ENCODE assay signal across 8 mouse cellular contexts in the genomic region with DNA sequence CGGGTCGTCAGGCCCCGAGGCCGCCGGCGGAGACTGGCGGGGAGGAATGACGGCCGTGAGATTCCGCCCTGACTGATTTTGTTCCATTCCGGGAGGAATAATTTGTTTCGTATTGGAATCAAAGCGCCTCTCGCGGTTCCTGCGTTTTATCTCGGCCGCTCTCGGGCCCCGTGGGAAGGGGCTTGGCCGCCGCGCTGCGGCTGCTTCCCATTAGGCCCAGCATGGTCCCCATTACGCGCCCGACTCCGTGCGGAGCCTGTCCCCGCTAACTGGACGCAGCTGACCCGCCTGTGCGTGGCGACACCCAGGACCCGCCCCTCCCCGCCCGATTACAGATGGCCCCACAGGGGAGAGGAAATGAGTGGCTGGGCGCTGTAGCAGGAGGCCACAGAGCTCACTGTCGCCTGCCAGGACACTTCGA. TPM values are rescaled to one million over a fixed set of nuclear protein-coding genes. Genes with fewer than 3 reads are reported as not detected.
DNase-seq lines count a peak whose midpoint lies in the region; ATAC-seq and TF ChIP-seq lines count a peak whose summit lies in the region.

No protein-coding gene starts in this region.

- peaks cover 26% of the 10 kb centered on the region for H3K27me3 ChIP-seq in liver, adult 2 months (ENCODE audit: control insufficient read depth, insufficient read depth, low read length)
- peaks cover 73% of the 10 kb centered on the region for H3K27me3 ChIP-seq in embryonic facial prominence, embryonic 15.5 days
- H3K27me3 ChIP-seq in limb, embryonic 15.5 days = peaks cover 74% of the 10 kb centered on the region
- peaks cover 48% of the 10 kb centered on the region for H3K27me3 ChIP-seq in stomach, embryonic 14.5 days (ENCODE audit: control insufficient read depth, insufficient read depth, low read length)

- DNase-seq in liver, adult 2 months (ENCODE audit: extremely low read depth, low read depth, low spot score) = no peak
- no peak for DNase-seq in liver
- DNase-seq in frontal cortex, adult 2 months (ENCODE audit: extremely low spot score in 1 of 2, low spot score in 1 of 2) = no peak
- no peak for DNase-seq in cerebellum, adult 9-11 months
- DNase-seq in layer of hippocampus, adult 9-11 months = no peak

- peak overlapping the region; percentile 41; the same call in 1 of the 2 replicates for H3K4me3 ChIP-seq in liver, adult 2 months (ENCODE audit: insufficient read depth, low read depth, low read length)
- peak overlapping the region; percentile 39 for H3K4me3 ChIP-seq in embryonic facial prominence, embryonic 15.5 days (replicated peaks)
- peak overlapping the region; percentile 40 for H3K4me3 ChIP-seq in limb, embryonic 15.5 days
- peak overlapping the region; percentile 29 for H3K4me3 ChIP-seq in stomach, embryonic 14.5 days (ENCODE audit: low read depth, low read length)

- 0 out of 2 replicates have a peak overlapping the region, but pooled peaks have one; percentile 12 for H3K9ac ChIP-seq in liver, adult 2 months (ENCODE audit: low read depth, low read length)
- H3K9ac ChIP-seq in embryonic facial prominence, embryonic 15.5 days = no peak overlapping the region
- no peak overlapping the region for H3K9ac ChIP-seq in limb, embryonic 15.5 days
- H3K9ac ChIP-seq in stomach, embryonic 14.5 days (replicated peaks; ENCODE audit: low read depth, low read length) = no peak overlapping the region

- H3K9me3 ChIP-seq in embryonic facial prominence, embryonic 15.5 days (replicated peaks) = no peaks in the 10 kb centered on the region
- H3K9me3 ChIP-seq in limb, embryonic 15.5 days = no peaks in the 10 kb centered on the region
- 0 out of 2 replicates have a peak, but pooled peaks cover 5% of the 10 kb centered on the region for H3K9me3 ChIP-seq in stomach, embryonic 14.5 days (ENCODE audit: control insufficient read depth, low read depth, low read length)

- no peaks in the 10 kb centered on the region for H3K79me2 ChIP-seq in liver, adult 2 months (ENCODE audit: control insufficient read depth, insufficient read depth, low read length)

- peak; percentile 41; the same call in 1 of the 2 replicates for ATAC-seq in embryonic facial prominence, embryonic 15.5 days (ENCODE audit: insufficient number of reproducible peaks, low FRiP score, low TSS enrichment, low read depth)
- ATAC-seq in limb, embryonic 15.5 days (ENCODE audit: insufficient number of reproducible peaks, low FRiP score, low TSS enrichment, low read depth) = peak; percentile 58; the same call in 1 of the 2 replicates
- ATAC-seq in stomach, embryonic 14.5 days (ENCODE audit: insufficient number of reproducible peaks, insufficient read depth, low FRiP score, low read depth) = no peak

- no peak for TF ChIP-seq POLR2A in liver, adult 2 months (IDR thresholded peaks at IDR 0.05; ENCODE audit: extremely low read depth, insufficient read depth, low read length)

- TF ChIP-seq CTCF in liver, adult 2 months (IDR thresholded peaks at IDR 0.05; ENCODE audit: low read depth, low read length) = no peak

- 2% methylated on average over 40 of the region's 40 CpGs for WGBS in liver, adult 2 months
- 1% methylated on average over 34 of the region's 40 CpGs for WGBS in embryonic facial prominence, embryonic 15.5 days
- under 1% methylated on average over 40 of the region's 40 CpGs for WGBS in limb, embryonic 15.5 days
- WGBS in stomach, embryonic 14.5 days = under 1% methylated on average over 40 of the region's 40 CpGs

- H3K4me1 ChIP-seq in liver, adult 2 months (ENCODE audit: control insufficient read depth, insufficient read depth, low read length) = peaks cover 6% of the 10 kb centered on the region; the same call in 1 of the 2 replicates
- peaks cover 9% of the 10 kb centered on the region; the same call in 1 of the 2 replicates for H3K4me1 ChIP-seq in embryonic facial prominence, embryonic 15.5 days
- H3K4me1 ChIP-seq in limb, embryonic 15.5 days = peaks cover 10% of the 10 kb centered on the region
- H3K4me1 ChIP-seq in stomach, embryonic 14.5 days (ENCODE audit: control insufficient read depth, insufficient read depth, low read length) = no peaks in the 10 kb centered on the region

- peak overlapping the region; percentile 62 for H3K4me2 ChIP-seq in embryonic facial prominence, embryonic 15.5 days (replicated peaks)
- peak overlapping the region; percentile 78 for H3K4me2 ChIP-seq in limb, embryonic 15.5 days
- peak overlapping the region; percentile 49 for H3K4me2 ChIP-seq in stomach, embryonic 14.5 days (replicated peaks; ENCODE audit: low read depth, low read length)

- H3K27ac ChIP-seq in liver, adult 2 months (replicated peaks; ENCODE audit: insufficient read depth, low read depth, low read length) = no peak overlapping the region
- no peak overlapping the region for H3K27ac ChIP-seq in embryonic facial prominence, embryonic 15.5 days (replicated peaks)
- no peak overlapping the region for H3K27ac ChIP-seq in limb, embryonic 15.5 days
- no peak overlapping the region for H3K27ac ChIP-seq in stomach, embryonic 14.5 days (ENCODE audit: low read length)

- no peaks in the 10 kb centered on the region for H3K36me3 ChIP-seq in liver, adult 2 months (ENCODE audit: control insufficient read depth, insufficient read depth, low read length)
- no peaks in the 10 kb centered on the region for H3K36me3 ChIP-seq in embryonic facial prominence, embryonic 15.5 days
- no peaks in the 10 kb centered on the region for H3K36me3 ChIP-seq in limb, embryonic 15.5 days
- no peaks in the 10 kb centered on the region for H3K36me3 ChIP-seq in stomach, embryonic 14.5 days (ENCODE audit: control insufficient read depth, insufficient read depth, low read length)

RNA-seq across cellular contexts. Expression of gene Faim, which starts 13.1 kb away (rescaled TPM):
- 8.0 and 10.9 TPM in 2 replicates for total RNA-seq in liver, adult 2 months (2014; rRNA removed)
- polyA plus RNA-seq in liver, adult 2 months (2012; rRNA removed) = 2.2 and 2.3 TPM in 2 replicates
- 39.7 and 47.6 TPM in 2 replicates for polyA plus RNA-seq in embryonic facial prominence, embryonic 15.5 days (2015; fragmentation: Nextera tagmentation; extraction: Ambion mirVana)
- 33.0 and 34.0 TPM in 2 replicates for polyA plus RNA-seq in limb, embryonic 15.5 days (2015; fragmentation: Nextera tagmentation; extraction: Ambion mirVana)
- 44.0 and 44.7 TPM in 2 replicates for polyA plus RNA-seq in stomach, embryonic 14.5 days (2014; fragmentation: Nextera tagmentation; extraction: Ambion mirVana)
- polyA plus RNA-seq in frontal cortex, adult 2 months (2012; rRNA removed) = 30.6 and 33.1 TPM in 2 replicates

RNA-seq across cellular contexts. Expression of gene Foxl2, which starts 18.0 kb away (rescaled TPM):
- total RNA-seq in liver, adult 2 months (2014; rRNA removed) = not detected in 2 replicates
- polyA plus RNA-seq in liver, adult 2 months (2012; rRNA removed) = not detected in 2 replicates
- 1.2 and 2.0 TPM in 2 replicates for polyA plus RNA-seq in embryonic facial prominence, embryonic 15.5 days (2015; fragmentation: Nextera tagmentation; extraction: Ambion mirVana)
- 0.05 and 0.12 TPM in 2 replicates for polyA plus RNA-seq in limb, embryonic 15.5 days (2015; fragmentation: Nextera tagmentation; extraction: Ambion mirVana)
- not detected in 2 replicates for polyA plus RNA-seq in stomach, embryonic 14.5 days (2014; fragmentation: Nextera tagmentation; extraction: Ambion mirVana)
- polyA plus RNA-seq in frontal cortex, adult 2 months (2012; rRNA removed) = 0.27 and 0.34 TPM in 2 replicates
